Mouse (Mus musculus) T-helper 2 cell (primary cell): ENCODE measurements around the gene Tex26.

Source experiments
- in situ Hi-C: fragments of 300-600 bp; cut with MboI, MseI; formaldehyde crosslinking; loops from one replicate; pipeline ENCODE4 v1.15.1; 2025; ENCODE audit warnings: high pct_unique_total_duplicates

Gene Tex26

GRCm38 (mm10) chr5:149433618-149434017 lies 5.8 kb upstream of the Tex26 start:
- in situ Hi-C loops = no loop called here

- in situ Hi-C loops = no loop called here
Measured at GRCm38 (mm10) chr5:149434141-149434690, 5.2 kb upstream of the Tex26 start.

GRCm38 (mm10) chr5:149436541-149436940 lies 2.9 kb upstream of the Tex26 start:
- in situ Hi-C loops = no loop called here

- in situ Hi-C loops = no loop called here
Measured at GRCm38 (mm10) chr5:149437150-149437549, 2.3 kb upstream of the Tex26 start.

- in situ Hi-C loops = no loop called here
Measured at GRCm38 (mm10) chr5:149440180-149440573, 717 bp downstream of the Tex26 start.

GRCm38 (mm10) chr5:149441646-149442276 lies 2.3 kb downstream of the Tex26 start:
- in situ Hi-C loops = no loop called here

GRCm38 (mm10) chr5:149442277-149442660 lies 2.8 kb downstream of the Tex26 start:
- in situ Hi-C loops = no loop called here

- in situ Hi-C loops = no loop called here
Measured at GRCm38 (mm10) chr5:149444451-149444850, 5.0 kb downstream of the Tex26 start.

- in situ Hi-C loops = no loop called here
Measured at GRCm38 (mm10) chr5:149446495-149446894, 7.0 kb downstream of the Tex26 start.

- in situ Hi-C loops = no loop called here
Measured at GRCm38 (mm10) chr5:149447733-149448132, 8.3 kb downstream of the Tex26 start.

GRCm38 (mm10) chr5:149449406-149449805 lies 9.9 kb downstream of the Tex26 start:
- in situ Hi-C loops = no loop called here

- in situ Hi-C loops = no loop called here
Measured at GRCm38 (mm10) chr5:149451209-149451681, 11.8 kb downstream of the Tex26 start.

GRCm38 (mm10) chr5:149454281-149454680 lies 14.8 kb downstream of the Tex26 start:
- in situ Hi-C loops = no loop called here

GRCm38 (mm10) chr5:149456544-149456943 lies 17.1 kb downstream of the Tex26 start:
- in situ Hi-C loops = no loop called here

- in situ Hi-C loops = no loop called here
Measured at GRCm38 (mm10) chr5:149462071-149462470, 22.6 kb downstream of the Tex26 start.

GRCm38 (mm10) chr5:149465305-149465704 lies 25.8 kb downstream of the Tex26 start:
- in situ Hi-C loops = no loop called here

- in situ Hi-C loops = no loop called here
Measured at GRCm38 (mm10) chr5:149474142-149474541, 34.7 kb downstream of the Tex26 start.

GRCm38 (mm10) chr5:149474701-149475468 lies 35.4 kb downstream of the Tex26 start:
- in situ Hi-C loops = no loop called here

- in situ Hi-C loops = no loop called here
Measured at GRCm38 (mm10) chr5:149481920-149482319, 42.5 kb downstream of the Tex26 start.

GRCm38 (mm10) chr5:149483321-149484052 lies 44.0 kb downstream of the Tex26 start:
- in situ Hi-C loops = no loop called here

- in situ Hi-C loops = no loop called here
Measured at GRCm38 (mm10) chr5:149484270-149484669, 44.8 kb downstream of the Tex26 start.

GRCm38 (mm10) chr5:149485447-149485846 lies 46.0 kb downstream of the Tex26 start:
- in situ Hi-C loops = no loop called here
